Mouse (Mus musculus) limb, embryonic 11.5 days (tissue): ENCODE measurements around the gene Galntl6. TPM values are rescaled to one million over a fixed set of nuclear protein-coding genes. Genes with fewer than 3 reads are reported as not detected.

Experiments used
- ATAC-seq: fragments of 200-750 bp; cut with Nextera tagmentation; 2 replicates; pipeline ENCODE4 v1.8.0; 2017; ENCODE audit warnings: low read depth; ENCODE audit not compliant: insufficient number of reproducible peaks, low FRiP score, low TSS enrichment
- DNase-seq: peaks from one replicate; pipeline ENCODE4 v3.0.0-alpha.2; 2015; ENCODE audit warnings: low spot score
- H3K27ac ChIP-seq: fragments of 300-500 bp; sonication (generic); replicated peaks from 2 replicates; pipeline ENCODE4 v1.5.1; 2014; ENCODE audit warnings: low read depth, mild to moderate bottlenecking, low read length
- H3K27me3 ChIP-seq: fragments of 300-500 bp; sonication (generic); 2 replicates; pipeline ENCODE4 v1.6.1; 2014; ENCODE audit warnings: mild to moderate bottlenecking, low read length, mixed read lengths; ENCODE audit not compliant: control insufficient read depth, insufficient read depth
- H3K36me3 ChIP-seq: fragments of 300-500 bp; sonication (generic); 2 replicates; pipeline ENCODE4 v1.6.1; 2014; ENCODE audit warnings: mild to moderate bottlenecking, low read length, moderate library complexity, mixed read lengths; ENCODE audit not compliant: control insufficient read depth, insufficient read depth
- H3K4me1 ChIP-seq: fragments of 300-500 bp; sonication (generic); 2 replicates; pipeline ENCODE4 v1.6.1; 2014; ENCODE audit warnings: low read length, mixed read lengths; ENCODE audit not compliant: control insufficient read depth, insufficient read depth
- H3K4me2 ChIP-seq: fragments of 300-500 bp; sonication (generic); 2 replicates; pipeline ENCODE4 v1.6.1; 2014; ENCODE audit warnings: low read depth, mild to moderate bottlenecking, moderate library complexity; ENCODE audit not compliant: severe bottlenecking
- H3K4me3 ChIP-seq: fragments of 300-500 bp; sonication (generic); 2 replicates; pipeline ENCODE4 v1.5.1; 2014; ENCODE audit warnings: low read depth, low read length
- H3K9ac ChIP-seq: fragments of 300-500 bp; sonication (generic); 2 replicates; pipeline ENCODE4 v1.6.1; 2014; ENCODE audit warnings: mild to moderate bottlenecking, low read length
- H3K9me3 ChIP-seq: fragments of 300-500 bp; sonication (generic); 2 replicates; pipeline ENCODE4 v1.6.1; 2016; ENCODE audit warnings: low read length; ENCODE audit not compliant: control insufficient read depth
- WGBS: fragments of 180-500 bp; shearing (Covaris S2); extraction: QIAGEN DNeasy Blood & Tissue Kit; methylation state at CpG from one replicate; pipeline ENCODE4 v1.1.7; 2014; 5-methylcytosine and 5-hydroxymethylcytosine counted together
- polyA plus RNA-seq: library from polyadenylated mRNA; unstranded; fragments of >200 nt; fragmentation: Nextera tagmentation; extraction: Ambion mirVana; gene quantifications from 2 replicates; pipeline ENCODE4 v1.2.1, GENCODE M21; 2014

Galntl6 gene
- polyA plus RNA-seq, 1 experiment from 2014 or later, result 0.45 TPM

GRCm38 (mm10) chr8:57890159-57890558, 1022.3 kb downstream of the Galntl6 start:
- H3K9ac ChIP-seq, result no peak overlapping the region
- 80% methylated on average over 4 of the region's 4 CpGs for WGBS
- no peak for ATAC-seq
- no peak overlapping the region for H3K27ac ChIP-seq
- no peak overlapping the region for H3K4me3 ChIP-seq
- DNase-seq, result no peak
- no peaks in the 10 kb centered on the region for H3K27me3 ChIP-seq
- no peak overlapping the region for H3K4me2 ChIP-seq
- H3K4me1 ChIP-seq, result no peaks in the 10 kb centered on the region
- H3K36me3 ChIP-seq, result no peaks in the 10 kb centered on the region
- no peaks in the 10 kb centered on the region for H3K9me3 ChIP-seq

- H3K4me2 ChIP-seq, result no peak overlapping the region
- H3K4me3 ChIP-seq, result no peak overlapping the region
- H3K4me1 ChIP-seq, result no peaks in the 10 kb centered on the region
- no peak for ATAC-seq
- H3K27ac ChIP-seq, result no peak overlapping the region
- H3K36me3 ChIP-seq, result no peaks in the 10 kb centered on the region
- H3K27me3 ChIP-seq, result no peaks in the 10 kb centered on the region
- no peak for DNase-seq
- H3K9me3 ChIP-seq, result no peaks in the 10 kb centered on the region
- H3K9ac ChIP-seq, result no peak overlapping the region
These were observed 1023.6 kb downstream of the Galntl6 start for GRCm38 (mm10) chr8:57888831-57889230.

GRCm38 (mm10) chr8:57879452-57879851, 1033.0 kb downstream of the Galntl6 start:
- DNase-seq (no peak), ATAC-seq (no peak)
- Histone ChIP-seq H3K4me1 (no peaks in the 10 kb centered on the region), H3K4me3 (no peak overlapping the region), H3K27me3 (no peaks in the 10 kb centered on the region), H3K36me3 (no peaks in the 10 kb centered on the region), H3K4me2 (no peak overlapping the region), H3K9ac (no peak overlapping the region), H3K27ac (no peak overlapping the region), H3K9me3 (no peaks in the 10 kb centered on the region)
- WGBS, result 71% methylated on average over 11 of the region's 11 CpGs

- no peaks in the 10 kb centered on the region for H3K4me1 ChIP-seq
- H3K9ac ChIP-seq, result no peak overlapping the region
- no peak for DNase-seq
- H3K27me3 ChIP-seq, result no peaks in the 10 kb centered on the region
- H3K4me3 ChIP-seq, result no peak overlapping the region
- H3K4me2 ChIP-seq, result no peak overlapping the region
- H3K36me3 ChIP-seq, result no peaks in the 10 kb centered on the region
- no peaks in the 10 kb centered on the region for H3K9me3 ChIP-seq
- no peak for ATAC-seq
- H3K27ac ChIP-seq, result no peak overlapping the region
These were observed 1063.4 kb downstream of the Galntl6 start for GRCm38 (mm10) chr8:57849074-57849473.

GRCm38 (mm10) chr8:57843461-57843860, 1069.0 kb downstream of the Galntl6 start:
- 83% methylated on average over 5 of the region's 5 CpGs for WGBS

GRCm38 (mm10) chr8:57842462-57843391, 1069.7 kb downstream of the Galntl6 start:
- H3K27me3 ChIP-seq, result no peaks in the 10 kb centered on the region
- no peak overlapping the region for H3K4me2 ChIP-seq
- 78% methylated on average over 13 of the region's 13 CpGs for WGBS
- H3K4me3 ChIP-seq, result no peak overlapping the region
- ATAC-seq (no peak), DNase-seq (no peak)
- no peak overlapping the region for H3K27ac ChIP-seq
- H3K36me3 ChIP-seq, result no peaks in the 10 kb centered on the region
- H3K9ac ChIP-seq, result no peak overlapping the region
- no peaks in the 10 kb centered on the region for H3K4me1 ChIP-seq
- H3K9me3 ChIP-seq, result no peaks in the 10 kb centered on the region

More at GRCm38 (mm10) chr8:57843461-57843860, 1069.0 kb downstream of the Galntl6 start:
- no peak for DNase-seq
- H3K27me3 ChIP-seq, result no peaks in the 10 kb centered on the region
- H3K9ac ChIP-seq, result no peak overlapping the region
- H3K27ac ChIP-seq, result no peak overlapping the region
- H3K36me3 ChIP-seq, result no peaks in the 10 kb centered on the region
- no peak overlapping the region for H3K4me2 ChIP-seq
- no peak overlapping the region for H3K4me3 ChIP-seq
- no peak for ATAC-seq
- no peaks in the 10 kb centered on the region for H3K9me3 ChIP-seq
- no peaks in the 10 kb centered on the region for H3K4me1 ChIP-seq

- no peak for DNase-seq
- Histone ChIP-seq H3K9me3 (no peaks in the 10 kb centered on the region), H3K9ac (no peak overlapping the region), H3K36me3 (no peaks in the 10 kb centered on the region), H3K4me1 (0 out of 2 replicates have a peak, but pooled peaks cover 3% of the 10 kb centered on the region), H3K27me3 (no peaks in the 10 kb centered on the region), H3K4me3 (no peak overlapping the region), H3K4me2 (no peak overlapping the region), H3K27ac (no peak overlapping the region)
- no peak for ATAC-seq
- WGBS, result 84% methylated on average over 4 of the region's 4 CpGs
These were observed 1071.0 kb downstream of the Galntl6 start for GRCm38 (mm10) chr8:57841446-57841845.

- no peak overlapping the region for H3K27ac ChIP-seq
- H3K9ac ChIP-seq, result no peak overlapping the region
- no peaks in the 10 kb centered on the region for H3K36me3 ChIP-seq
- no peaks in the 10 kb centered on the region for H3K27me3 ChIP-seq
- H3K4me1 ChIP-seq, result 0 out of 2 replicates have a peak, but pooled peaks cover 3% of the 10 kb centered on the region
- H3K9me3 ChIP-seq, result no peaks in the 10 kb centered on the region
- H3K4me2 ChIP-seq, result no peak overlapping the region
- no peak overlapping the region for H3K4me3 ChIP-seq
- 59% methylated on average over 8 of the region's 8 CpGs for WGBS
- DNase-seq (no peak), ATAC-seq (no peak)
These were observed 1075.1 kb downstream of the Galntl6 start for GRCm38 (mm10) chr8:57837384-57837783.
